Mouse (Mus musculus) forebrain, embryonic 13.5 days (tissue): ENCODE results near the gene Ncapd3. TPM values are rescaled to one million over a fixed set of nuclear protein-coding genes. Genes with fewer than 3 reads are reported as not detected.

Experiments
- ATAC-seq: fragments of 200-750 bp; cut with Nextera tagmentation; 2 replicates; pipeline ENCODE4 v1.8.0; 2017
- H3K27ac ChIP-seq: fragments of 300-500 bp; sonication (generic); 2 replicates; pipeline ENCODE4 v1.5.1; 2015; ENCODE audit warnings: inconsistent platforms, mild to moderate bottlenecking, moderate library complexity
- H3K27me3 ChIP-seq: fragments of 300-500 bp; sonication (generic); 2 replicates; pipeline ENCODE4 v1.6.1; 2015; ENCODE audit warnings: mild to moderate bottlenecking, inconsistent platforms
- H3K36me3 ChIP-seq: fragments of 300-500 bp; sonication (generic); 2 replicates; pipeline ENCODE4 v1.6.1; 2015; ENCODE audit warnings: mild to moderate bottlenecking, inconsistent platforms; ENCODE audit not compliant: poor library complexity, severe bottlenecking
- H3K4me1 ChIP-seq: fragments of 300-500 bp; sonication (generic); 2 replicates; pipeline ENCODE4 v1.6.1; 2015; ENCODE audit warnings: inconsistent platforms
- H3K4me2 ChIP-seq: fragments of 300-500 bp; sonication (generic); 2 replicates; pipeline ENCODE4 v1.6.1; 2015; ENCODE audit warnings: inconsistent platforms, mild to moderate bottlenecking, moderate library complexity
- H3K4me3 ChIP-seq: fragments of 300-500 bp; sonication (generic); 2 replicates; pipeline ENCODE4 v1.5.1; 2015; ENCODE audit warnings: mild to moderate bottlenecking, inconsistent platforms
- H3K9ac ChIP-seq: fragments of 300-500 bp; sonication (generic); 2 replicates; pipeline ENCODE4 v1.6.1; 2015; ENCODE audit warnings: mild to moderate bottlenecking, inconsistent platforms
- H3K9me3 ChIP-seq: fragments of 300-500 bp; sonication (generic); replicated peaks from 2 replicates; pipeline ENCODE4 v1.6.1; 2016; ENCODE audit warnings: inconsistent platforms
- WGBS: fragments of 180-500 bp; shearing (Covaris S2); methylation state at CpG from one replicate; pipeline ENCODE4 v1.1.7; 2015; 5-methylcytosine and 5-hydroxymethylcytosine counted together
- polyA plus RNA-seq: library from polyadenylated mRNA; unstranded; fragments of >200 nt; fragmentation: Nextera tagmentation; extraction: Ambion mirVana; gene quantifications from 2 replicates; pipeline ENCODE4 v1.2.1, GENCODE M21; 2015

The Ncapd3 gene
- polyA plus RNA-seq, 1 experiment from 2014 or later: 26.5 TPM

DNA sequence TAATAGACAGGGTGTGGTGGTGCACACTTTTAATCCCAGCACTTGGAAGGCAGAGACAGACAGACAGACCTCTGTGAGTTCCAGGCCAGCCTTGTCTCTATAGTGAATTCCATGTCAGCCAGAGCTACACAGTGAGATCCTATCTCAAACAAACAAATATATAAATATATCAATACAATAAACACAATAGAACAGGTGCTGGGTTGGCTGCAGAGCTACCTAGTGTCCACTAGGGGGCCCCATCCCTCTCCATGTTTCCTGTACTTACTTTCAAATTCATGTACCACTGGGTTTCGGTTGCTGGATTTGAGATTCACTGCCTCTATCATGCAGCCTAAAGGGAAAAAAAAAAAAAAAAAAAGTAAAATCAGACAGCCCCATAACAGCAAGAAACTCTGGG, 76.1 kb downstream of the Ncapd3 start:
- peaks cover 48% of the 10 kb centered on the region for H3K36me3 ChIP-seq
- no peak overlapping the region for H3K4me2 ChIP-seq
- no peak overlapping the region; the same call in 1 of the 2 replicates for H3K27ac ChIP-seq
- H3K4me1 ChIP-seq: peaks cover 24% of the 10 kb centered on the region
- H3K4me3 ChIP-seq: no peak overlapping the region
- ATAC-seq: 0 out of 2 replicates have a peak, but pooled peaks have one; percentile 17
- no peaks in the 10 kb centered on the region for H3K9me3 ChIP-seq
- H3K27me3 ChIP-seq: no peaks in the 10 kb centered on the region
- WGBS: 32% methylated on average over 1 of the region's 1 CpGs
- H3K9ac ChIP-seq: no peak overlapping the region

DNA sequence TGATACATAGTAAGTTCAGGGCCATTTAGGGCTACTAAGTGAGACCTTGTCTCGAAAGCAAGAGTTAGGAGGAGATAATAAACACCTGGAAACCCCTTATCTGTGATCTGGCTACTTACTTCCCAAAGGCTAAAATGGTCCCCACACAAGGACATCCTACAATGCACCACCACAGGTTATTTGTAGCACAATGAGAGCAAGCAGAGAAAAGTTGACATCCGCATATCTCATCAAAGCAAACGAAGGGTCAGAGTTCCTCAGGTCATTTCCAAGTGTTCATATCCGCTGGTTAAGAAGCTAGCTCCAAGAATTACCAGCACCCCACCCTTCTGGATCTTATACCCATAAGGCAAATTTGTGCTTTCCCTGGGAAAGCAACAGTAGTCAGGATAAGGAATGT, 78.5 kb downstream of the Ncapd3 start:
- Histone ChIP-seq H3K4me3 (no peak overlapping the region), H3K4me2 (no peak overlapping the region), H3K9ac (no peak overlapping the region), H3K27me3 (no peaks in the 10 kb centered on the region), H3K27ac (no peak overlapping the region), H3K4me1 (peaks cover 28% of the 10 kb centered on the region), H3K9me3 (no peaks in the 10 kb centered on the region), H3K36me3 (peaks cover 24% of the 10 kb centered on the region)
- WGBS: 90% methylated on average over 4 of the region's 4 CpGs
- ATAC-seq: no peak

GRCm38 (mm10) chr9:27109533-27110514, 79.8 kb downstream of the Ncapd3 start:
- peaks cover 28% of the 10 kb centered on the region for H3K4me1 ChIP-seq
- H3K27me3 ChIP-seq: no peaks in the 10 kb centered on the region
- H3K9me3 ChIP-seq: no peaks in the 10 kb centered on the region
- H3K4me2 ChIP-seq: no peak overlapping the region
- no peak overlapping the region for H3K4me3 ChIP-seq
- H3K9ac ChIP-seq: peak overlapping the region; percentile 41; the same call in 1 of the 2 replicates
- whole genome bisulfite sequencing: 80% methylated on average over 22 of the region's 22 CpGs
- ATAC-seq: 0 out of 2 replicates have a peak, but pooled peaks have one; percentile 23
- H3K27ac ChIP-seq: peak overlapping the region; percentile 48
- H3K36me3 ChIP-seq: peaks cover 10% of the 10 kb centered on the region

GRCm38 (mm10) chr9:27110681-27111080, 80.7 kb downstream of the Ncapd3 start:
- Histone ChIP-seq H3K4me3 (no peak overlapping the region), H3K27me3 (no peaks in the 10 kb centered on the region), H3K9ac (no peak overlapping the region), H3K36me3 (0 out of 2 replicates have a peak, but pooled peaks cover 2% of the 10 kb centered on the region), H3K4me1 (peaks cover 28% of the 10 kb centered on the region), H3K27ac (no peak overlapping the region), H3K4me2 (no peak overlapping the region), H3K9me3 (no peaks in the 10 kb centered on the region)
- ATAC-seq: no peak
- 77% methylated on average over 5 of the region's 5 CpGs for WGBS

DNA sequence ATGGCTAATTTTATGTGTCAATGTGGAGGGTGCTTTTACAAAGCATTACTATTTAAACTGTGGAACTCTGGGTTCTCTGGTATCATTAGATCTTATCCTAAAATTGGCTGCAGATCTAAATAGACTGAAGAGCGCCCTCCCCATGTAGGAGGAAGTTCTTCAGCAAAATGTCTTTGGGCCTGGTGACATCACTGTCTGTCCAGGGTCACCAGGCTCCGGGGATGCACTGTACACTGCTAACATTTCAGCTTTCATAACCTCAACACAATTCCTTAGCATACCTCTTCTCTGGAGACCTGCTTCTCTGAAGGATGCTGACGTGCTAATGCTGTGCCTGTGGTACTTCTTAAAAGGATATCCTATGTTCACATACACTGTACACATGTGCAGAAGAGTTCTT, 81.8 kb downstream of the Ncapd3 start:
- peaks cover 28% of the 10 kb centered on the region for H3K4me1 ChIP-seq
- no peaks in the 10 kb centered on the region for H3K36me3 ChIP-seq
- no peak overlapping the region for H3K4me3 ChIP-seq
- no peak overlapping the region for H3K27ac ChIP-seq
- WGBS: 92% methylated on average over 3 of the region's 3 CpGs
- no peak overlapping the region for H3K9ac ChIP-seq
- no peaks in the 10 kb centered on the region for H3K9me3 ChIP-seq
- no peak overlapping the region for H3K4me2 ChIP-seq
- ATAC-seq: no peak
- no peaks in the 10 kb centered on the region for H3K27me3 ChIP-seq

GRCm38 (mm10) chr9:27121254-27121653, 91.3 kb downstream of the Ncapd3 start:
- Histone ChIP-seq H3K4me2 (no peak overlapping the region), H3K4me3 (no peak overlapping the region), H3K27ac (no peak overlapping the region), H3K9me3 (no peaks in the 10 kb centered on the region), H3K4me1 (peaks cover 49% of the 10 kb centered on the region), H3K27me3 (no peaks in the 10 kb centered on the region), H3K9ac (no peak overlapping the region), H3K36me3 (no peaks in the 10 kb centered on the region)
- ATAC-seq: no peak
- WGBS: 87% methylated on average over 9 of the region's 9 CpGs

- 82% methylated on average over 4 of the region's 4 CpGs for WGBS
- H3K27ac ChIP-seq: no peak overlapping the region
- no peak overlapping the region for H3K4me2 ChIP-seq
- peaks cover 4% of the 10 kb centered on the region for H3K36me3 ChIP-seq
- no peak overlapping the region for H3K9ac ChIP-seq
- no peaks in the 10 kb centered on the region for H3K9me3 ChIP-seq
- no peaks in the 10 kb centered on the region for H3K27me3 ChIP-seq
- ATAC-seq: no peak
- H3K4me3 ChIP-seq: no peak overlapping the region
- peaks cover 51% of the 10 kb centered on the region for H3K4me1 ChIP-seq
Observed at GRCm38 (mm10) chr9:27122076-27122475, 92.1 kb downstream of the Ncapd3 start.

DNA sequence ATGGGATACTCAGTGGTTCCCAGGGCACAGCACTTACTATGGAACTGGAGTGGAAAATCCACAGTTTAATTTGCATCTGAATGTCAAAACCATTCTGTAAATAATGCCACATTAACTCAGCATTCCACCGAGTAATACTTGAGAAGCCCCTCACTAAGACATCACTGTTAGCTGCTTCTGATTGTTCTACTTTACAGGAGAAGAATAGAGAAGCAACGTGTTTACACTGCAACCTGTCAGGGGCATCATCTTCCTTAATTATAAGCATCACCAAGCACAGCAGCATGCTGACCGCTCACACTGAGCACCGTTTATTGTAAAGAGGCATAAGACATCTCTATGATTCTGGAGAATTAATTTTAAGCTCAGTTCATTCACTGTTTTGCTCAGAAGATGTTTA, 93.0 kb downstream of the Ncapd3 start:
- WGBS: 25% methylated on average over 4 of the region's 4 CpGs

DNA sequence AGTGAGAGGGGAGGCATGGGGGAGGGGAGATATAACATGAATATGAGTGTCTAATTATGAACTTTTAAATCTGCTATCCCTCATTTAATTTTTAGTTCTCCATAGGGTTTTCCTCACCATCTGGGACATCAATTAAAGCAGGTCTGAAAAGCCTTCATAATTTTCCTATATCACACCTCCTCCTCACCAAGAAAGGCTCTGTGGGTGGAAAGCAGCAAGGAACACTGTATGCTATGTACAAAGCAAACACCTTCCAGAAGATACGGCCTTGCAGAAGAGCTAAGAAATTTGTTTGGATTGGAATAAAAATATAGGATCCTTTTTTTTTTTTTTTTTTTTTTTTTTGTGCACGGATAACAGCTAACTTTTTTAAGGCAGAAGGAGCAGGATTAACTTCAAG, 94.0 kb downstream of the Ncapd3 start:
- Histone ChIP-seq H3K27me3 (no peaks in the 10 kb centered on the region), H3K4me1 (peaks cover 44% of the 10 kb centered on the region), H3K9me3 (no peaks in the 10 kb centered on the region), H3K27ac (no peak overlapping the region), H3K4me2 (no peak overlapping the region), H3K9ac (no peak overlapping the region), H3K36me3 (peaks cover 15% of the 10 kb centered on the region), H3K4me3 (no peak overlapping the region)
- WGBS: 84% methylated on average over 2 of the region's 2 CpGs
- no peak for ATAC-seq

More for the DNA sequence above, 93.0 kb downstream of the Ncapd3 start:
- Histone ChIP-seq H3K9me3 (no peaks in the 10 kb centered on the region), H3K27me3 (no peaks in the 10 kb centered on the region), H3K27ac (peak overlapping the region; percentile 27), H3K4me3 (no peak overlapping the region), H3K9ac (no peak overlapping the region), H3K36me3 (peaks cover 12% of the 10 kb centered on the region), H3K4me2 (no peak overlapping the region), H3K4me1 (peaks cover 47% of the 10 kb centered on the region)
- ATAC-seq: 0 out of 2 replicates have a peak, but pooled peaks have one; percentile 36

DNA sequence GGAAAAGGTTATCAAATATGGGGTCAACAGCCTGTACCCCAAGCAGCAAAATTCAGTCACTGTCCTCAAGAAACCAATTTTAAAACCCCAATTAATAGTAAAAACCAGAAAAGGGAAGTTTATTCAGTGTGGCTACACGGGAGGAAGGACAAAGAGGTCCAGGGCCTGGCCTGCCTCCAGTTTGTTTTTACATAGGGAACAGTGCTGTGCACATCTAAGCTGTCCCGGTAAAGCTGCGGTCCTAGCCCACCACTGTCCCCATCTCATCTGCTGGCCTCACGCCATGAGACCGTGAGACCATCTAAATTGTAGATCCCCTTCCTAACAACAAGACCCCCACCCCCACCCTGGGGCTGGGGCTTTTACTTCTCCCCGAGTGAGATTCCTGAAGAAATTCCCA, 95.5 kb downstream of the Ncapd3 start:
- Histone ChIP-seq H3K36me3 (peaks cover 15% of the 10 kb centered on the region), H3K9ac (no peak overlapping the region; the same call in 1 of the 2 replicates), H3K27me3 (no peaks in the 10 kb centered on the region), H3K4me3 (no peak overlapping the region), H3K27ac (no peak overlapping the region), H3K4me1 (peaks cover 41% of the 10 kb centered on the region), H3K4me2 (no peak overlapping the region), H3K9me3 (no peaks in the 10 kb centered on the region)
- ATAC-seq: peak; percentile 25; the same call in 1 of the 2 replicates
- WGBS: 27% methylated on average over 6 of the region's 6 CpGs

DNA sequence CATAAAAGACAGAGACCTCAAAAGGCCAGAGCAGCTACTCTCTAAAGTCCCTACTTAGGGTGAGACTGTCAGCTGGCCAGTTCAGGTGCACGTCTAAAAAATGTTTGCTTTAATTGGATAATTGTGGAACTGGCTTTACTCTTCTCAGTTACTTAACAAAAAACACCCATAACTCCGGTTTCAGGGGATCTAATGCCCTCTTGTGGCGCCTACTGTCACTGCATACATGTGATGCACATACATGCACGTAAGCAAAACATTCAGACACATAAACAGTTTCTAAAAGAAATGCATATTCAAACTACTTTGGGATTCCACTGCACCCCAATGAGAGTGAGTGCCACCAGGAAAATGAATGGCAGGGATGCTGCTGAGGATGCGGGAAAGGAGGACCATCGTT, 96.6 kb downstream of the Ncapd3 start:
- Histone ChIP-seq H3K9ac (no peak overlapping the region), H3K27ac (no peak overlapping the region), H3K4me2 (no peak overlapping the region), H3K36me3 (peaks cover 15% of the 10 kb centered on the region), H3K4me1 (peaks cover 37% of the 10 kb centered on the region), H3K9me3 (no peaks in the 10 kb centered on the region), H3K27me3 (no peaks in the 10 kb centered on the region), H3K4me3 (no peak overlapping the region)
- no peak for ATAC-seq
- WGBS: 89% methylated on average over 6 of the region's 6 CpGs

DNA sequence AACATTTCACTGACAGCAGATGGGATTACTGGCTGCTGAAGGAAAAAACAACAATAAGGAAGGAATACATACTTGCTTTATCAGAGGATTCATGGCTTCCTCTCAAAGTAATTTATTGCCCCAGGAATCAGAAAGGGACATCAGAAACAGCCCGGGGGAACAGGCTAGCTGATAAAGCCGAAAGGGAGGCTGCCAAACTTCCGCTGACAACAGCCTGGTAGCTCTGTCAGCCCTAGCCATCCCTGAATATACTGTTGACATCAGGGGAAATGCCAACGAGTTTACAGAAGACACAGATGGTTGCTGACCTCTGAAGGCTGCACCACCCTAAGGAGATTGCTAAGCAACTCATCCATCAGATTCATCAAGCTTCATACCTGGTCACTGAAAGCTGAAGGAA, 98.7 kb downstream of the Ncapd3 start:
- H3K9ac ChIP-seq: no peak overlapping the region
- no peak overlapping the region for H3K27ac ChIP-seq
- ATAC-seq: no peak
- H3K27me3 ChIP-seq: no peaks in the 10 kb centered on the region
- no peak overlapping the region for H3K4me3 ChIP-seq
- H3K4me1 ChIP-seq: peaks cover 22% of the 10 kb centered on the region
- H3K36me3 ChIP-seq: peaks cover 21% of the 10 kb centered on the region
- H3K4me2 ChIP-seq: no peak overlapping the region
- no peaks in the 10 kb centered on the region for H3K9me3 ChIP-seq
- 91% methylated on average over 4 of the region's 4 CpGs for WGBS
